Mouse (Mus musculus): ENCODE data around the gene Ndufa8.

DNA sequence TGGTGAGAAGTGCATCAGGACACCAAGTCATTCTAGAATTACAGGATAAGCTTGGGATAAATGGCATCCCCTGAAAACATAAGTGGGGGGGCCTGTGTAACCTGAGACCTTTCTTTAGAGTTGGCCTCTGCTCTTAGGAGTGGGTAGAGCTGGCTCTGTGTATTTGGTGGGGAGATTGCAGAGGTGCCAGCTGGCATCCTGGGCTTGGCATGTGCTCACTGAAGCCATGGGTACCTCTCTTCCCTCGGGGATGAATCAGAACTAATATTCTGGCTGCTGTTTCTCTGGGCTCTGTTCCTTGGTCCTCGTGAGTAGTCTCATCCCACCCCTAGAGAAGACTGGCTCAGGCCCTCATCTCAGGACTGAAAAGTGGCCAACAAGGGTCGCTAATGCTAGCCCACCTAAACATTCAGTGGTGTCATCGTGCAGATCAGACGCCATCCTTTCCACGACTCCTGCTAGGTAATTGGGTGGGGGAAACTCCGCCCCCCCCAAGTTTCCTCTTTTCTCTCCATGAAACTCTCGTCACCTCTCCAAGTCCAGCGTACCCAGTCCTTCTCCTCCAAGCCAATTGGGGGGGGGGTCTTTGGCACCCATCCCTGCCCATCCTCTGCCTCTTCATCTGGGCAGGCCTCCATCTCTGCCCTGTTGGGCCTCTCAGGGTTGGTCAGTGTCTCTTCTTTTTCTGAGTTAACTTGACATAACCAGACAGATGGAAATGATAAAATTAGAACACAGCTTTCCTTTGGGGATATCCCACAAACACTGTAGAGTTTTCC, 33.8 kb upstream of the Ndufa8 start:
- TF ChIP-seq CTCF (IDR thresholded peaks at IDR 0.05; ENCODE audit: insufficient read depth, low read depth, low read length) (no peak), POLR2A (IDR thresholded peaks at IDR 0.05; ENCODE audit: insufficient read depth, low read depth, low read length) (no peak)

All from olfactory bulb, adult 2 months (tissue).